Mouse (Mus musculus): ENCODE measurements around the gene Hoxa13.

GRCm38 (mm10) chr6:52260654-52261575 is at the start of gene Hoxa13:
- TF ChIP-seq CTCF (IDR thresholded peaks at IDR 0.05; ENCODE audit: insufficient read depth, low read length): no peak
- no peak for TF ChIP-seq POLR2A (IDR thresholded peaks at IDR 0.05; ENCODE audit: borderline replicate concordance, extremely low read depth, low read depth, low read length)

Data from lung, adult 2 months (tissue).